Mouse (Mus musculus) layer of hippocampus, postnatal 10 days (tissue): ENCODE measurements around the gene Col7a1. TPM values are rescaled to one million over a fixed set of nuclear protein-coding genes. Genes with fewer than 3 reads are reported as not detected.

Experiments used
- DNase-seq, 2 experiments: peaks; one replicate each; pipeline ENCODE4 v3.0.0; 2021; ENCODE audit warnings: low spot score in 2 of 2
- microRNA-seq, 2 experiments: library from miRNA; unstranded; fragments of <30 nt; microRNA quantifications; one replicate each; pipeline ENCODE4 v1.2.0; 2021
- total RNA-seq, 2 experiments: library from RNA; stranded (reverse); gene quantifications; 2 replicates each; pipeline ENCODE4 v1.2.3; 2021

Col7a1 gene
- total RNA-seq, 2 experiments from 2014 or later, result 3.9 to 4.8 TPM

DNA sequence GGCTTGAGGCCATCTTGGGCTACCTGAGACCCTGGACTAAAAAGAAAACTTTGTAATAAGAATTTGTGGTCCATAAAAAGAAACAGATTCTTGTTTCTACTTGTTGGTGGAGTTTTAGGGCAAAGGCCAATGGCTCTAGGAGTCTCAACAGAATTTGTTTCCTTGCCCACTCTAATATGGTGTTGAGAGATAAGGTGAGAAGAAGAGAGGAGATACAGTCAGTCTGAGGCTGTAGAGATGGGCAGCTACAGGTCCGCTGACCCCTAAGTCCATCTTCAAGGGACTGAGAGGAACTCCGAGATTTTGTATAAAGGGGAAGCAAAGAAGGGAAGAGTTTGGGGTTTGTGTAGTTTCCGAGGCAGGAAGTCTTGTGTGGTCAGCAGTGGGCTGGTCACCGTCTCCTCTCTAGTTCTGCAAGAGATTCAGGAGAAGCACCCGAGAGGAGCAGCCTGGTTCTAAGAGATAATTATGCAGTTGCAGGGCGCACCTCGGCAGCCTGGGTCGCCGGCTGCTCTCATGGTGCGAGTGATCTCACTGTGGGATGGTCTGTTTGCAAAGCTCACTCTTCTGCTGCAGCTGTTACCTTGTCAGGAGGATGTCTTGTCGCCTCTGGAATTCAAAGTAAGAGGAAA, 63.7 kb downstream of the Col7a1 start:
- DNase-seq, result no peak

GRCm38 (mm10) chr9:109021428-109021827, 68.0 kb downstream of the Col7a1 start:
- no peak for DNase-seq

- peak in 1 of 2 experiments; percentile 34 for DNase-seq
These were observed 69.7 kb downstream of the Col7a1 start for GRCm38 (mm10) chr9:109022866-109023685.

- no peak for DNase-seq
These were observed 74.1 kb downstream of the Col7a1 start for GRCm38 (mm10) chr9:109027521-109027920.

- no peak for DNase-seq
These were observed 75.0 kb downstream of the Col7a1 start for GRCm38 (mm10) chr9:109028421-109028820.

DNA sequence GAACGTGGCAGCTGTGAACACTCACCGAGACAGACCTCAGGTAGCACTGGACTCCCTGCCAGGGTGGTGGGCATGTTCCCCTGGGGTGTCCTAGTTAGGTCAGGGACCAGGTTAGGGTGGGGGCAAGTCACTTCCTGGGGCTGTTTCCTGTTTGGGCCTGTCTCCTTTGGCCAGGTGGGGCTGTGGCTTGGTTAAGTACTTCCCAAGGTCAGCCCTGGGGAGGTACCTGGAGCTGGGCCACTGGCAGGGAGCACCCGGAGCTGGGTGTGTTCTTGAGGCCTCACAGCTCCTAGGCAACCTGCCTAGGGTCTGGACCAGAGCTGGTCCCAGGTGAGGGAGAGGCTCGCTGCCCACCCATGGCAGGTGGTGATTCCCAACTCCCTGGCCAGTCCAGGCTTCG, 75.5 kb downstream of the Col7a1 start:
- no peak for DNase-seq

DNA sequence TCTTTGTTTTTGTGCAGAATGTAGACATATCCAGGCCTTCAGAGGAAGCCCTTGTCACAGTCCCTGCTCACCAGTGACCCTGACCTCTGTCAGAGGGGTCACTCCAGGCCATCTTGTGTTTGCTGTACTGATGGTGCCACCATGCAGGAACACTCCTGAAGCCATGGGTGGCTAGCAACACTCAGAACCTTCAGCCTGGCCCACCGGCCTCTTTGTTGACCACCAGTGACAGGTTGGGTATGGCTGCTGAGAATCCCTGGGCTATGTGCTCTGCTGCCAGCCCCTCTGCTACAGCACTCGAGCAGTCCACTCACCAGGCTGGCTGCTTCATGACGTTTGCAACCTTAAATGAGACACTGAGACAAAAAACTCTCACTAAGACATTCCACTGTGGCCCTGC, 76.9 kb downstream of the Col7a1 start:
- DNase-seq, result no peak

GRCm38 (mm10) chr9:109031001-109031400, 77.6 kb downstream of the Col7a1 start:
- no peak for DNase-seq

- DNase-seq, result no peak
These were observed 78.3 kb downstream of the Col7a1 start for GRCm38 (mm10) chr9:109031686-109032085.

DNA sequence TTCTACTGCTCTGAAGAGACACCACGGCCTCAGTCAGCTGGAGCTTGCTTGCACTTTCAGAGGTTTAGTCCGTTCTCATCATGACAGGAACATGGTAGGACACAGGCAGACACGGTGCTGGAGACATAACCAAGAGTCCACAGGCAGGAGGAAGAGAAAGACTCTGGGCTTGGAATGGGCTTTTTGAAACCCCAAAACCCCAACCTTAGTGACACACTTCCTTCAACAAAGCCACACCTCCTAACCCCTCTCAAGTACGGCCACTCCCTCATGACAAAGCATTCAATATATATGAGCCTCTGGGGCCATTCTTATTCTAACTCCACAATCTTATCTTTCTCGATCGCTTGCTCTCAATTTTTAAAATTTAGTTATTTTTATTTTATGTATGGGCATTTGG, 79.0 kb downstream of the Col7a1 start:
- DNase-seq, result no peak

Small RNA genes lying within 50 kb of the gene (microRNA-seq; reads per million reads assigned to microRNA genes)
- 0 reads per million in 2 experiments for gene Mir711

Other genes with a start within 250 kb of the Col7a1 start
- gene Ip6k2, start 169.8 kb upstream of the Col7a1 start, total RNA-seq, result 100 to 1,000 TPM; 180 to 190 TPM
- gene Nckipsd, start 145.2 kb upstream of the Col7a1 start, total RNA-seq, result 10 to 100 TPM; 40.7 to 43.4 TPM
- 10 to 100 TPM; 64.6 to 78.9 TPM for gene Celsr3, start 127.3 kb upstream of the Col7a1 start, total RNA-seq
- 10 to 100 TPM; 35.8 to 38.1 TPM for gene Slc26a6, start 100.3 kb upstream of the Col7a1 start, total RNA-seq
- under 1 TPM in 1 of 2 experiments, not detected in 1; 0.39 TPM for gene Tmem89, start 39.0 kb upstream of the Col7a1 start, total RNA-seq
- gene Uqcrc1, start 17.0 kb upstream of the Col7a1 start, total RNA-seq, result 100 to 1,000 TPM; 348 to 361 TPM
- gene Ucn2, start 32.4 kb downstream of the Col7a1 start, total RNA-seq, result under 1 TPM in 1 of 2 experiments, not detected in 1; 0.41 TPM
- 10 to 100 TPM; 20.9 to 26.7 TPM for gene Pfkfb4, start 38.2 kb downstream of the Col7a1 start, total RNA-seq
- gene Shisa5, start 85.0 kb downstream of the Col7a1 start, total RNA-seq, result 10 to 100 TPM; 37.7 to 47.2 TPM
- gene Trex1, start 106.1 kb downstream of the Col7a1 start, total RNA-seq, result 10 to 100 TPM; 11.9 to 13.2 TPM
- gene Atrip, start 120.5 kb downstream of the Col7a1 start, total RNA-seq, result 10 to 100 TPM; 28.5 to 29.9 TPM
- 1 to 10 TPM; 6.1 to 7.3 TPM for gene Ccdc51, start 128.9 kb downstream of the Col7a1 start, total RNA-seq
- 100 to 1,000 TPM; 331 to 333 TPM for gene Tma7, start 129.0 kb downstream of the Col7a1 start, total RNA-seq
- 10 to 100 TPM; 87.8 to 89.8 TPM for gene Plxnb1, start 141.8 kb downstream of the Col7a1 start, total RNA-seq
- gene Fbxw21, start 208.5 kb downstream of the Col7a1 start, total RNA-seq, result not detected
- not detected for gene Fbxw13, start 242.4 kb downstream of the Col7a1 start, total RNA-seq